Mouse (Mus musculus): ENCODE measurements around the gene Il18rap. TPM values are rescaled to one million over a fixed set of nuclear protein-coding genes. Genes with fewer than 3 reads are reported as not detected.

The Il18rap gene
- polyA plus RNA-seq, 1 experiment from 2014 or later: 0.43 TPM

GRCm38 (mm10) chr1:40499708-40500107, 15.5 kb upstream of the Il18rap start:
- ATAC-seq: no peak
- H3K4me1 ChIP-seq (replicated peaks): no peaks in the 10 kb centered on the region
- WGBS: 77% methylated on average over 1 of the region's 1 CpGs
- no peaks in the 10 kb centered on the region for H3K9me3 ChIP-seq
- H3K27ac ChIP-seq: no peak overlapping the region
- H3K36me3 ChIP-seq: no peaks in the 10 kb centered on the region
- H3K9ac ChIP-seq: no peak overlapping the region
- no peak overlapping the region for H3K4me3 ChIP-seq (replicated peaks)
- H3K4me2 ChIP-seq (replicated peaks): no peak overlapping the region
- H3K27me3 ChIP-seq (replicated peaks): no peaks in the 10 kb centered on the region

GRCm38 (mm10) chr1:40501126-40501525, 14.0 kb upstream of the Il18rap start:
- H3K4me3 ChIP-seq (replicated peaks): no peak overlapping the region
- no peaks in the 10 kb centered on the region for H3K27me3 ChIP-seq (replicated peaks)
- H3K4me2 ChIP-seq (replicated peaks): no peak overlapping the region
- no peaks in the 10 kb centered on the region for H3K36me3 ChIP-seq
- H3K9me3 ChIP-seq: no peaks in the 10 kb centered on the region
- no peak overlapping the region for H3K9ac ChIP-seq
- WGBS: 81% methylated on average over 4 of the region's 4 CpGs
- no peak for ATAC-seq
- no peaks in the 10 kb centered on the region for H3K4me1 ChIP-seq (replicated peaks)
- H3K27ac ChIP-seq: no peak overlapping the region

DNA sequence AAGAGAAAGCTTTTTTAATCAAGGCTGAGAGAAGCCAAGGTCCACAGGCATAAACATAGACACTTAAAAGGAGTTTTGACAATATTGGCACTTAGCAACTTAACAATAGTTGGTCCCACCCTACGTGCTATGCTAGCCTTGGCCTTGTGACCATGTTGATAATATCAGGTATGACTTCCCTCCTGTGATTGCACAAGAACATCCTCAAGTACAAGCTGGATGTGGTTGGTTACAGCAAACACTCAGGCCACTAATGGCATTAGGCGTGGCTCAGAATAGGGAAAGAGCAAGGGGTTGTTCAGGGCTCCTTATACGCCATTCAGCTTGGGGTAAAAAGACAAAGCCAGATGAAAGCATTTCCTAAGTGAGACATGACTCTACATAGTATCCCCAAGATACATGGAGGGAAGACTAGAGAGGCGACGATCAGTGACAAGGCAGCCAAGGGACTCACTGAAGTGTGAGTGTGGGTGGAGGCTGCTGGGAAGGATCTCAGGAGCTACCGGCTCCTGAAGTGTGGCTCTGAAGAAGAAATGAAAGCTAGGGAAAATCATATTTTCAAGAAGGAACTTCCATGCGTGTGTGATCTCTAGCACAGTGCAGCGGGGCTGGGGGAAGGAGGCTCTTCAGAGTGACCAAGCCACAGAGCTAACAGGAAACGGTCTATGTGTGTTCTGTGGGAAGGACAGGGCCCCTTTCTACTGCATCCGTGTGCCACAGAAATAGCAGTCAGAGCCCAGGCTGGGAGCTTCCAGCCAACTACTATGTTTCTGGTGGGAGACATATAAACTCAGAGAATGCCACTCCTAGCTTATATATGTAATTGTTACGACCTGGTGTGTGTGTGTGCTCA, 13.4 kb upstream of the Il18rap start:
- Histone ChIP-seq H3K27ac (no peak overlapping the region), H3K36me3 (no peaks in the 10 kb centered on the region), H3K27me3 (replicated peaks) (no peaks in the 10 kb centered on the region), H3K9me3 (no peaks in the 10 kb centered on the region), H3K4me1 (replicated peaks) (no peaks in the 10 kb centered on the region), H3K4me2 (replicated peaks) (no peak overlapping the region), H3K9ac (no peak overlapping the region), H3K4me3 (replicated peaks) (no peak overlapping the region)
- ATAC-seq: peak; percentile 45; the same call in 1 of the 2 replicates
- WGBS: 82% methylated on average over 11 of the region's 11 CpGs

- Histone ChIP-seq H3K27me3 (replicated peaks) (no peaks in the 10 kb centered on the region), H3K9me3 (no peaks in the 10 kb centered on the region), H3K9ac (no peak overlapping the region), H3K36me3 (no peaks in the 10 kb centered on the region), H3K27ac (no peak overlapping the region), H3K4me3 (replicated peaks) (no peak overlapping the region), H3K4me2 (replicated peaks) (no peak overlapping the region), H3K4me1 (replicated peaks) (no peaks in the 10 kb centered on the region)
- no peak for ATAC-seq
- 67% methylated on average over 5 of the region's 5 CpGs for WGBS
Measured at GRCm38 (mm10) chr1:40504548-40504947, 10.6 kb upstream of the Il18rap start.

DNA sequence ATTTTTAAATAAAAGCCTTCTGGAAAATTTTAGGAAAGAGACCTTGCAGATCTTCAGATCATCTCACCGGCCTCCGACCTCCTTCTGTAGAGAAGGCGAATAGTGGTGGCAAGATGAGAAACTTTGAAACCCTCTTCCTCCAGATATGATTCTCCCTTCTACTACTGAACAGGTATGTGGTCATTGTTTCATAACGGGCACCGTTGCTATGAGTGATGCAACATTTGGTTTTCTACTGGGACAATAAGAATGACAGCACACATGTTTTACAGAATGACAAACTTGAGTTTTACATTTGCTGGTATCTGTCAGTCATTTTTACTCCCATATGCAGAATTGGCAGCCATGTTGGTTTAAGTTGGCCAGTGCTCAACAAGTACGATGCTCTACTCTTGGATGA, 1.2 kb downstream of the Il18rap start:
- H3K27me3 ChIP-seq (replicated peaks): no peaks in the 10 kb centered on the region
- H3K27ac ChIP-seq: no peak overlapping the region
- no peak overlapping the region for H3K4me2 ChIP-seq (replicated peaks)
- H3K4me1 ChIP-seq (replicated peaks): no peaks in the 10 kb centered on the region
- no peaks in the 10 kb centered on the region for H3K9me3 ChIP-seq
- ATAC-seq: no peak
- no peak overlapping the region for H3K9ac ChIP-seq
- WGBS: 93% methylated on average over 6 of the region's 6 CpGs
- H3K4me3 ChIP-seq (replicated peaks): no peak overlapping the region
- no peaks in the 10 kb centered on the region for H3K36me3 ChIP-seq

GRCm38 (mm10) chr1:40522918-40523317, 7.8 kb downstream of the Il18rap start:
- Histone ChIP-seq H3K9ac (no peak overlapping the region), H3K27me3 (replicated peaks) (no peaks in the 10 kb centered on the region), H3K4me2 (replicated peaks) (no peak overlapping the region), H3K9me3 (no peaks in the 10 kb centered on the region), H3K36me3 (no peaks in the 10 kb centered on the region), H3K4me1 (replicated peaks) (no peaks in the 10 kb centered on the region), H3K27ac (no peak overlapping the region), H3K4me3 (replicated peaks) (no peak overlapping the region)
- 83% methylated on average over 7 of the region's 7 CpGs for WGBS
- ATAC-seq: no peak

GRCm38 (mm10) chr1:40523971-40524722, 9.0 kb downstream of the Il18rap start:
- no peaks in the 10 kb centered on the region for H3K9me3 ChIP-seq
- H3K36me3 ChIP-seq: no peaks in the 10 kb centered on the region
- 87% methylated on average over 5 of the region's 5 CpGs for WGBS
- H3K4me3 ChIP-seq (replicated peaks): no peak overlapping the region
- H3K27ac ChIP-seq: no peak overlapping the region
- H3K27me3 ChIP-seq (replicated peaks): no peaks in the 10 kb centered on the region
- H3K9ac ChIP-seq: no peak overlapping the region
- no peaks in the 10 kb centered on the region for H3K4me1 ChIP-seq (replicated peaks)
- no peak overlapping the region for H3K4me2 ChIP-seq (replicated peaks)
- no peak for ATAC-seq

DNA sequence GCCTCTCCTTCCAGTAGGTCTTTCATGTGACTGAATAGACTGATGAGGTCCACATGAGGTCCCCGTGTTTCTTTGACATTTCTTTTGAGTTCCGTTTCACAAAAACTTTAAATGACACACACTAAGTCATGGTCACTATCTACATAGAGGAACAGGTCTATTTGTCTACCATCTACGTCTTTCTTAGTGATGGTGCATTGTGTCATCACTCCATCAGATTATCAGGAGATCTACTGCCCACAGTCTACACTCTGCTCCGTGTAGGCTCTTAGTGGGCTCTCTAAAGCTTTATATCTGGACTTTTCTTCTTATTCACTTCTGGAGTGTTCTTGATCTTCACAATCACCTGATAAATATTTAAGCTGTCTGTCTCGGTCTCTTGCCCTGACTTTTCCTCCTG, 14.1 kb downstream of the Il18rap start:
- no peaks in the 10 kb centered on the region for H3K9me3 ChIP-seq
- WGBS: 87% methylated on average over 5 of the region's 5 CpGs
- no peaks in the 10 kb centered on the region for H3K4me1 ChIP-seq (replicated peaks)
- no peaks in the 10 kb centered on the region for H3K27me3 ChIP-seq (replicated peaks)
- H3K27ac ChIP-seq: no peak overlapping the region
- no peaks in the 10 kb centered on the region for H3K36me3 ChIP-seq
- no peak overlapping the region for H3K4me3 ChIP-seq (replicated peaks)
- no peak overlapping the region for H3K9ac ChIP-seq
- H3K4me2 ChIP-seq (replicated peaks): no peak overlapping the region
- no peak for ATAC-seq

DNA sequence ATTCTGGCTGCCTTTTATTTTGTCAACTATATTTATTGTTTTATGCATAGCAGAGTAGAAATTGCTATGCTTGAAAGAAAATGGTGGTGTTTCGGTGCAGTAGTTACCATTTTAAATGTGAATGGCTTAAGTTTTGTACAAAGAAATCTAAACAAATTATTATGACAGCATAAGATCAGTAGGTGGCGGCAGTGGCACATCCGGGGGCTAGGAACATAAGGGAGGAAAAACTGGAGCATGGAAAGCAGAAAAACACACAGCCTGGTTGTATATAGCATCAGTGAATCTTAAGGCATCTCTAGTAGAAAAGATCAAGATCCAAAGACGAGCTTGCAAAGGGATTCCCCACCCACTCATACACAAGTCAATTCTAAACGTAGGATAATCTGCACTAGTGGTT, 22.4 kb downstream of the Il18rap start:
- no peaks in the 10 kb centered on the region for H3K27me3 ChIP-seq (replicated peaks)
- ATAC-seq: no peak
- 79% methylated on average over 5 of the region's 5 CpGs for WGBS

GRCm38 (mm10) chr1:40544650-40545049, 29.5 kb downstream of the Il18rap start:
- WGBS: 0% methylated on average over 2 of the region's 2 CpGs
- Histone ChIP-seq H3K4me3 (replicated peaks) (no peak overlapping the region), H3K27me3 (replicated peaks) (no peaks in the 10 kb centered on the region), H3K4me1 (replicated peaks) (0 out of 2 replicates have a peak, but pooled peaks cover 5% of the 10 kb centered on the region), H3K4me2 (replicated peaks) (no peak overlapping the region), H3K36me3 (no peaks in the 10 kb centered on the region), H3K9ac (no peak overlapping the region), H3K27ac (no peak overlapping the region), H3K9me3 (no peaks in the 10 kb centered on the region)
- ATAC-seq: no peak

More for the DNA sequence above, 22.4 kb downstream of the Il18rap start:
- H3K4me3 ChIP-seq (replicated peaks): no peak overlapping the region
- H3K9ac ChIP-seq: no peak overlapping the region
- H3K4me2 ChIP-seq (replicated peaks): no peak overlapping the region
- no peak overlapping the region for H3K27ac ChIP-seq
- no peaks in the 10 kb centered on the region for H3K36me3 ChIP-seq
- H3K4me1 ChIP-seq (replicated peaks): no peaks in the 10 kb centered on the region
- no peaks in the 10 kb centered on the region for H3K9me3 ChIP-seq

DNA sequence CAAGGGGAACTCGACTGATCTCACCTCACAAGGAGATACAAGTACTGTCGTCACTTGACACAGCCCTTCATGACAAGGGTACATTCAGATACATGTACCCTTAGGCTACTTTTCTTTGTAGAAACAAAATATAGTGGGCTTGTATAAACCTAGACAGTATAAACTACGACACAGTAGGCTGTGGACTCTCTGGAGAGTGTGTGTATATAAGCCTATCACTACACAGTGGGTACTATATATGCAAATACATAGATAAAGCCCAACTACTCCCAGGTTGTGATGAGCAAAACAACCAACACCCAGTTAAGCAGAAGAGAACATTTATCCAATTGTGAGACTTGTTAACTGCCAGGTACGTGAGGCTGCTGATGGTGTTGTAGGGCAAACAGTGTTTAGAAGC, 31.5 kb downstream of the Il18rap start:
- Histone ChIP-seq H3K36me3 (no peaks in the 10 kb centered on the region), H3K9me3 (no peaks in the 10 kb centered on the region), H3K9ac (no peak overlapping the region), H3K4me2 (replicated peaks) (no peak overlapping the region), H3K4me1 (replicated peaks) (0 out of 2 replicates have a peak, but pooled peaks cover 5% of the 10 kb centered on the region), H3K4me3 (replicated peaks) (no peak overlapping the region), H3K27ac (no peak overlapping the region), H3K27me3 (replicated peaks) (no peaks in the 10 kb centered on the region)
- no peak for ATAC-seq
- WGBS: 77% methylated on average over 4 of the region's 4 CpGs

GRCm38 (mm10) chr1:40547064-40547572, 32.0 kb downstream of the Il18rap start:
- H3K9me3 ChIP-seq: no peaks in the 10 kb centered on the region
- no peak overlapping the region for H3K27ac ChIP-seq
- no peaks in the 10 kb centered on the region for H3K36me3 ChIP-seq
- ATAC-seq: no peak
- H3K4me3 ChIP-seq (replicated peaks): no peak overlapping the region
- H3K27me3 ChIP-seq (replicated peaks): no peaks in the 10 kb centered on the region
- 0 out of 2 replicates have a peak, but pooled peaks cover 5% of the 10 kb centered on the region for H3K4me1 ChIP-seq (replicated peaks)
- WGBS: 79% methylated on average over 11 of the region's 11 CpGs
- no peak overlapping the region for H3K9ac ChIP-seq
- no peak overlapping the region for H3K4me2 ChIP-seq (replicated peaks)
